Mouse (Mus musculus): ENCODE results near the gene Letm1.

Gene Letm1

GRCm38 (mm10) chr5:33791912-33792643 is 9.5 kb upstream of the Letm1 start:
- CTCF ChIA-PET = no interaction called here

DNA sequence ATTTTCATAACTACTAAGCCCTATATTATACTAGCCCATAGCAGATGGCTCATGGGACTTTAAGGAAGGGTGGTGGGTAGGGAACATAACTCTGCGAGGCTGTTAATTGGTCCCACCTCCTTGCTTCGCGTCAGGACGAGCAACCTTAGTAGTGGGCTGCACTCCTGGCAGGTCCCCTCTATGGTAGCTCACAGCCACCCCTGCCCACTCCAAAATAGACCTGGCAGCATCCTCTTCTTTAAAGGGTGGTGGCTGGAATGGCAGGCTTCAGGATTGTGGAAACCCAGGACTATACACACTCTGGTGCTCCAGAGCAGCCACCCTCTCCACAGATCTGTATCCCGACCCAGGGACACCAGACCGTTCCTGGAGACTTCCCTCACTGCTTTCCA is 378 bp upstream of the Letm1 start:
- POLR2A ChIA-PET = interaction anchor here in 3 of 4 experiments (0.5 to 2.8 kb wide), 78 partner anchors 8 to 1706 kb away, joined by 3 to 40 read pairs (median 4); partner anchors contain the start of genes Grk4 (in 2 of the 3), Nop14 (in 2 of the 3), Rnf4 (in 2 of the 3) and Slbp (in 2 of the 3)
- CTCF ChIA-PET = interaction anchor here in 2 of 4 experiments (0.7 to 1.7 kb wide), 5 partner anchors 13 to 91 kb away, joined by 3 to 7 read pairs (median 3); no protein-coding TSS in a partner anchor

More at GRCm38 (mm10) chr5:33791912-33792643, 9.5 kb upstream of the Letm1 start:
- POLR2A ChIA-PET = interaction anchor here in 2 of 4 experiments (0.6 to 5.7 kb wide), 5 partner anchors 9 to 75 kb away, joined by 3 to 20 read pairs (median 4); partner anchors contain the start of gene Letm1 (in 2 of the 2)

DNA sequence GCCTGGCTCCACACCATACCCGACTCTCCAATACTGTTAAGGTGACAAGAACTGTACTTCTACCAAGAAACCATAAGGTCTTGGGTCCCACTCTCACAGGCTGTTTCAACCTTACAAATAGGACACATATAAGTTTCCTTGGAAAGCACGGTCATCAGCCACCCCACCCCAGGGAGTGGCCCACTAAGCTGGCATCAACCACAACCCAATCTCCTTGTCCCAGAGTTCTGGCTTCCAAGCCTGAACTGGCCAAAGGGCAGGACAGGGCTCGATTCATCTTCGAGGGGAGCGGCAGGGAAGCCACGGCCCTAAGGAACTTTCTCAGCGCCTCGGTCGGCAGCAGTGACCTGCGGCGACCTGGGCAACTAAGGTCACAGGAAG is 663 bp downstream of the Letm1 start:
- ChIA-PET CTCF (interaction anchor here in 2 of 4 experiments (0.7 to 1.7 kb wide), 4 partner anchors 14 to 878 kb away, joined by 3 to 7 read pairs (median 3); partner anchors contain the start of genes Grk4 (in 1 of the 2) and Nop14 (in 1 of the 2)), POLR2A (interaction anchor here (0.6 to 2.8 kb wide), 61 partner anchors 10 to 1323 kb away, joined by 3 to 40 read pairs (median 5); partner anchors contain the start of genes Slbp (in 3 of the 4), Tacc3 (in 2 of the 4), Fam53a (in 1 of the 4) and Gm9903 (in 1 of the 4))

DNA sequence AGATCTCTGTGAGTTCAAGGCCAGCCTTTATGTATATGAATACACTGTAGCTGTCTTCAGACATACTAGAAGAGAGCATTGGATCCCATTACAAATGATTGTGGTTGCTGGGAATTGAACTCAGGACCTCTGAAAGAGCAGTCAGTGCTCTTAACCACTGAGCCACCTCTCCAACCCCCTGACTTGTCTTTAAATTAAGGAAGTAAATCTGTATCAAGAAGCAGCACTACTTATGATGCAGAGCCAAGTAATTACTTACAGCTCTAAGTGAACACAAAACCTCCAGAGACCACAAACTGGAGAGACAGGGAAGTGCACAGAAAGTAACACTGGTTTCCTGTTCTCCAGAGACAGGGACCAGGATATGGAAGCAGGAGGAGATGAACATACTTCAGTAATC is 5.4 kb downstream of the Letm1 start:
- POLR2A ChIA-PET = interaction anchor here in 1 of 4 experiments (1.9 kb wide), 1 partner anchor 17 kb away, joined by 5 read pairs; no protein-coding TSS in a partner anchor
- CTCF ChIA-PET = no interaction called here

GRCm38 (mm10) chr5:33743481-33743880 is 39.1 kb downstream of the Letm1 start:
- CTCF ChIA-PET = interaction anchor here in 1 of 4 experiments (0.5 kb wide), 1 partner anchor 383 kb away, joined by 3 read pairs; no protein-coding TSS in a partner anchor
- POLR2A ChIA-PET = interaction anchor here in 2 of 4 experiments (0.9 to 1.5 kb wide), 5 partner anchors 17 to 85 kb away, joined by 3 to 4 read pairs (median 3); no protein-coding TSS in a partner anchor

DNA sequence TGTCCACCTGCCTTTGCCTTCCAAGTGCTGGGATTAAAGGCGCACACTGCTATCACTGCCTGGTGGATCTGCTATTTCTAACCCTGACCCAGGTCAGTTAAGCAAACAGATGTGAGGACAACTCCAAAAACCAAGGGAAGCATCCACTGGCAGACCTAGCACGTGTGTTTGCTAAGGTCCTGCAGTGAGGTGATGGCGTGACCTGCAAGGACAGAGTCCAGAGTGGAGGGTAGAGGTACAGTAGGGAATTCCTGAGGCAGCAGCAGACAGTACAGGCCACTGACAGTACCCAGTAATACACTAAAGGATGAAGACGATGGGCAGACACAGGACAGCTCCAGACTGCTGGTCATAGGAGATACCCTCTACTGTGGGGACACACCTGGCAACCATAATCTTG is 42.1 kb downstream of the Letm1 start:
- CTCF ChIA-PET = interaction anchor here in 1 of 4 experiments (3.9 kb wide), 1 partner anchor 64 kb away, joined by 49 read pairs; no protein-coding TSS in a partner anchor
- POLR2A ChIA-PET = interaction anchor here in 1 of 4 experiments (2.2 kb wide), 1 partner anchor 69 kb away, joined by 5 read pairs; no protein-coding TSS in a partner anchor

GRCm38 (mm10) chr5:33738341-33738740 is 44.3 kb downstream of the Letm1 start:
- ChIA-PET POLR2A (interaction anchor here (0.8 to 2.2 kb wide), 26 partner anchors 8 to 202 kb away, joined by 3 to 13 read pairs (median 4); partner anchors contain the start of genes Letm1 (in 2 of the 4) and Slbp (in 2 of the 4)), CTCF (interaction anchor here (0.5 to 3.9 kb wide), 86 partner anchors 8 to 674 kb away, joined by 3 to 49 read pairs (median 5); partner anchors contain the start of genes Fgfr3 (in 2 of the 4), Fam53a (in 1 of the 4), Gm9903 (in 1 of the 4) and Letm1 (in 1 of the 4))

GRCm38 (mm10) chr5:33737903-33738321 is 44.7 kb downstream of the Letm1 start:
- CTCF ChIA-PET = interaction anchor here (0.5 to 3.9 kb wide), 93 partner anchors 8 to 1395 kb away, joined by 3 to 49 read pairs (median 4); partner anchors contain the start of genes Fgfr3 (in 2 of the 4), Fam53a (in 1 of the 4), Gm9903 (in 1 of the 4) and Letm1 (in 1 of the 4)
- POLR2A ChIA-PET = interaction anchor here (0.6 to 1.6 kb wide), 25 partner anchors 8 to 617 kb away, joined by 3 to 13 read pairs (median 4); partner anchors contain the start of genes Letm1 (in 2 of the 4) and Slbp (in 2 of the 4)

GRCm38 (mm10) chr5:33736230-33736629 is 46.4 kb downstream of the Letm1 start:
- CTCF ChIA-PET = interaction anchor here in 1 of 4 experiments (2.7 kb wide), 1 partner anchor 61 kb away, joined by 21 read pairs; no protein-coding TSS in a partner anchor
- POLR2A ChIA-PET = no interaction called here

- CTCF ChIA-PET = no interaction called here
- POLR2A ChIA-PET = interaction anchor here in 1 of 4 experiments (0.9 to 1.6 kb wide), 2 partner anchors 9 to 83 kb away, joined by 3 to 6 read pairs; partner anchors contain the start of gene Slbp
These were observed 47.1 kb downstream of the Letm1 start for GRCm38 (mm10) chr5:33735412-33736092.

DNA sequence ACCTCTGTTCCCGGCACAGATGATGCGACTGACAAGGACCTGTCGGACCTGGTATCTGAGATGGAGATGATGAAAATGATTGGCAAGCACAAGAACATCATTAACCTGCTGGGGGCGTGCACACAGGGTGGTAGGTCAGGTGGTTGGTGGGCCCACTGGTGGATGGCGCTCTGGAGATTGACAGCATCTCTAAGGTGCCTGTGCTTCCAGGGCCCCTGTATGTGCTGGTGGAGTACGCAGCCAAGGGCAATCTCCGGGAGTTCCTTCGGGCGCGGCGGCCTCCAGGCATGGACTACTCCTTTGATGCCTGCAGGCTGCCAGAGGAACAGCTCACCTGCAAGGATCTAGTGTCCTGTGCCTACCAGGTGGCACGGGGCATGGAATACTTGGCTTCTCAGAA is 48.8 kb downstream of the Letm1 start:
- ChIA-PET CTCF (no interaction called here), POLR2A (interaction anchor here in 3 of 4 experiments (0.7 to 4.4 kb wide), 9 partner anchors 12 to 251 kb away, joined by 3 to 16 read pairs (median 5); partner anchors contain the start of genes Fgfr3 (in 2 of the 3) and Slbp (in 1 of the 3))

DNA sequence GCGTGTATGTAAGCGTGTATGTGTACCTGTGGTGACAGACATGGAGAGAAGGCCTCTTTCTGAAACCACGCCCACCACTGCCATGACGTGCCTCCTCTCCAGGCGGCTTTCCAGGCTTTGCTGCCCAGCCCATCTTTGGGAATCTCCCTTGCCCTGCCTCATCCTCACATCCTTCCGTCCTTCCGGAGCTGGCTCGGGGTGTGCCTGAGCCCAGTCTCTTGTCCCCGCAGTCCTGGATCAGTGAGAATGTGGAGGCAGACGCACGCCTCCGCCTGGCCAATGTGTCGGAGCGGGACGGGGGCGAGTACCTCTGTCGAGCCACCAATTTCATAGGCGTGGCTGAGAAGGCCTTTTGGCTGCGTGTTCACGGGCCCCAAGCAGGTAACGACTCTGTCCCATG is 51.6 kb downstream of the Letm1 start:
- ChIA-PET POLR2A (interaction anchor here in 2 of 4 experiments (0.6 to 4.4 kb wide), 7 partner anchors 9 to 79 kb away, joined by 3 to 16 read pairs (median 4); partner anchors contain the start of gene Fgfr3 (in 2 of the 2)), CTCF (interaction anchor here in 1 of 4 experiments (0.5 to 0.6 kb wide), 2 partner anchors 105 to 441 kb away, joined by 3 to 8 read pairs; no protein-coding TSS in a partner anchor)

DNA sequence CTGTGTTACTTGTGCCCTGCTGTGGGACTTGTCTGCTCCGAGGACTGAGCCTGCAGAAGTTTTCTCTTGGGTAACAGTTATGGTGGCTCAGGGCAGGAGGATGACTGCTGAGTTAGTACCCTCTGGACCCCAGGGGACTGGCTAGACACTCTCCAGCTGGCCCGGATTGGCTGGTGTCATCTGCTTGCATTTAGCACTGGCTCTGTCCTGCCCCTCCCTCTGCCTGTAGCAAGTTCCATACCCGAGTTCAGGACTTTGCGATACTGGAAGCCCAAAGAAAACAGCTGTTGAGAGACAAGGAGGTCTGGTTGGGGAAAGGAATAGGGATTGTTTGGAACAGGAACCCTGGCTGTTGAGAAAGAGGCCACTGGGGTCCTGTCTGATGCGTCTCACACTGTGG is 52.1 kb downstream of the Letm1 start:
- POLR2A ChIA-PET = interaction anchor here in 2 of 4 experiments (0.6 to 4.4 kb wide), 7 partner anchors 9 to 192 kb away, joined by 3 to 16 read pairs (median 4); partner anchors contain the start of gene Fgfr3 (in 2 of the 2)
- CTCF ChIA-PET = interaction anchor here in 1 of 4 experiments (0.5 to 0.6 kb wide), 2 partner anchors 106 to 441 kb away, joined by 3 to 8 read pairs; no protein-coding TSS in a partner anchor

DNA sequence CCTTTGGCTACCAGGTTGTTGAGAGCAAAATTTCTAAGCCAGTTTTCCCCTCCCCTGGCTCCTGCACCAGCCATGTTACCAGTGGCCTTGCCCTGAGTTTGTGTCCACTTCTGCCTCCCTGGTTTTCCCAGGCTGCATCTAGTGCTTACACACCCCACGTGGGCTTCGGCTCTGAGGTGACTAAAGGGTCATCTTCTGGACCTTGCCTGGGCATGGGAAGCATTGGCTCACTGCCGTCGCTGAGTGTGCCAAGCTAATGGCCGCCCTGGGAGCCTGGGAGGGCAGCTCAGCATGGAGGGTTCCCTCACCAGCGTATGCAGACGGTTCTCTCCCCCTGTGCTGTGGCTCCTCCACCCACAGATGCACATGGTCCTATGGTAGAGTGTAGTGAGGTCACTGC is 53.8 kb downstream of the Letm1 start:
- POLR2A ChIA-PET = interaction anchor here in 1 of 4 experiments (14.2 kb wide), 1 partner anchor 23 kb away, joined by 152 read pairs; no protein-coding TSS in a partner anchor
- CTCF ChIA-PET = interaction anchor here in 2 of 4 experiments (1.4 to 3.8 kb wide), 2 partner anchors 9 kb away, joined by 4 to 12 read pairs; no protein-coding TSS in a partner anchor

DNA sequence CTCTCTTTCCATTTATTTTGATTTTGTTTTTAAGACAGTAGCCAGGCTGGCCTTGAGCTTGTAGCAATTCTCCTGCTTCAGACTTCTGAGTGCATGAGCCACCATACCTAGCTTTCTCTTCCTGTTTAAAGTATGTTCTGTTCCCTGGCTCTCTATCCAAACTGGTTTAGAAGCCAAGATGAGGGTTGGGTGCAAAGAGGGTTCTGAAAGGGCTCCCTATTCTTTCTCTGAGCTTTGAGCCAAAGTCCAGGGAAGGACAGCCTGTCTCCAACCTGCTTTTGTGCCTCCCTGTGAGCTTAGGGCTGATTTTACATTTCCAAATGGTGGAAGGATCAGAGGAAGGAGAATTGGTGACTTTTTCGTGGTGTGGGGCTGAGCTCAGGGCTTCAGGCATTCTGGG is 55.7 kb downstream of the Letm1 start:
- ChIA-PET CTCF (interaction anchor here (1.0 to 3.8 kb wide), 7 partner anchors 9 to 62 kb away, joined by 3 to 16 read pairs (median 4); no protein-coding TSS in a partner anchor), POLR2A (interaction anchor here in 3 of 4 experiments (0.9 to 14.2 kb wide), 11 partner anchors 9 to 225 kb away, joined by 3 to 152 read pairs (median 3); partner anchors contain the start of gene Slbp (in 1 of the 3))

GRCm38 (mm10) chr5:33726081-33726647 is 56.5 kb downstream of the Letm1 start:
- ChIA-PET CTCF (interaction anchor here (0.5 to 3.8 kb wide), 10 partner anchors 8 to 62 kb away, joined by 3 to 16 read pairs (median 4); no protein-coding TSS in a partner anchor), POLR2A (interaction anchor here in 3 of 4 experiments (0.9 to 14.2 kb wide), 10 partner anchors 21 to 225 kb away, joined by 3 to 152 read pairs (median 3); partner anchors contain the start of gene Slbp (in 1 of the 3))

All from embryonic stem cell, embryonic (primary cell).